Mouse (Mus musculus) liver, postnatal 0 days (tissue): ENCODE results near the gene Suox.

Experiments used
- CTCF ChIP-seq: sonication (generic); IDR thresholded peaks from 2 replicates; pipeline ENCODE4 v1.5.1; 2016; ENCODE audit warnings: antibody characterized with exemption, low read depth
- EP300 ChIP-seq: IDR thresholded peaks from 2 replicates; pipeline ENCODE4 v1.6.1; 2016; ENCODE audit warnings: antibody characterized with exemption, low read depth, mild to moderate bottlenecking

GRCm38 (mm10) chr10:128671148-128671547, 2.7 kb downstream of the Suox start:
- TF ChIP-seq CTCF, result no peak
- no peak for TF ChIP-seq EP300
